Mouse (Mus musculus) neural tube, embryonic 12.5 days (tissue): ENCODE results near the gene Enpep. TPM values are rescaled to one million over a fixed set of nuclear protein-coding genes. Genes with fewer than 3 reads are reported as not detected.

Experiments used
- ATAC-seq: fragments of 200-750 bp; cut with Nextera tagmentation; 2 replicates; pipeline ENCODE4 v1.8.0; 2017; ENCODE audit warnings: low read depth, mild to moderate bottlenecking, moderate TSS enrichment, moderate library complexity; ENCODE audit not compliant: low FRiP score
- H3K27ac ChIP-seq: fragments of 300-500 bp; sonication (generic); 2 replicates; pipeline ENCODE4 v1.5.1; 2016
- H3K27me3 ChIP-seq: fragments of 300-500 bp; sonication (generic); replicated peaks from 2 replicates; pipeline ENCODE4 v1.6.1; 2016; ENCODE audit warnings: mild to moderate bottlenecking
- H3K36me3 ChIP-seq: fragments of 300-500 bp; sonication (generic); 2 replicates; pipeline ENCODE4 v1.6.1; 2016; ENCODE audit warnings: mild to moderate bottlenecking
- H3K4me1 ChIP-seq: fragments of 300-500 bp; sonication (generic); 2 replicates; pipeline ENCODE4 v1.6.1; 2016
- H3K4me2 ChIP-seq: fragments of 300-500 bp; sonication (generic); replicated peaks from 2 replicates; pipeline ENCODE4 v1.6.1; 2016; ENCODE audit warnings: mild to moderate bottlenecking
- H3K4me3 ChIP-seq: fragments of 300-500 bp; sonication (generic); 2 replicates; pipeline ENCODE4 v1.5.1; 2016
- H3K9ac ChIP-seq: fragments of 300-500 bp; sonication (generic); 2 replicates; pipeline ENCODE4 v1.6.1; 2016; ENCODE audit warnings: mild to moderate bottlenecking
- H3K9me3 ChIP-seq: fragments of 300-500 bp; sonication (generic); 2 replicates; pipeline ENCODE4 v1.6.1; 2016; ENCODE audit warnings: mild to moderate bottlenecking
- WGBS: fragments of 180-500 bp; shearing (Covaris S2); methylation state at CpG from one replicate; pipeline ENCODE4 v1.1.7; 2016; 5-methylcytosine and 5-hydroxymethylcytosine counted together
- polyA plus RNA-seq: library from polyadenylated mRNA; unstranded; fragments of >200 nt; fragmentation: Nextera tagmentation; extraction: Ambion mirVana; gene quantifications from 2 replicates; pipeline ENCODE4 v1.2.1, GENCODE M21; 2016

Gene Enpep
- polyA plus RNA-seq: 1.00 and 1.2 TPM in 2 replicates

DNA sequence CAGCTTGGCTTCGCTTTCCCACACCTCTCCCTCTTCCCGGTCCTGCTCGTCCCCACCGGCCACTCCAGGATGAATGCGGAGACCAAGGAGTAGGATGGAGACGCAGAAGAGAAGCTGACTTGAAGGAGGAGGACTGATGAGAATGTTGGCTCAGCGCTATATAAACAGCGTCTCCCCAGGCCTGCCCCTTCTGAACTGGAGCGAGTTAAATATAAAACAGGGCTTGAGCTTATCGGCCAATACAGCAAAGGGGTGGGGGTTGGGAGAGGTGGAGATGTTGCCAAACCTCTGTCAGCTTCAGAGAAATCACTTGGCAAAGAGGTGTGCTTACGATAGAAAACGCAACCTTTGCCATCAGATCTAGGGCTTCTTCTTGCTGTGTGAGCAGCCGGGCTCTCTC lies at the start of gene Enpep:
TSS of gene Enpep (minus strand) at position 135 of the 400 bp plus-strand sequence.
- WGBS: 72% methylated on average over 13 of the region's 13 CpGs
- no peak within 1 kb of the TSS for H3K9ac ChIP-seq
- no peaks in the 10 kb centered on the region for H3K27me3 ChIP-seq
- no peaks in the 10 kb centered on the region for H3K9me3 ChIP-seq
- H3K4me1 ChIP-seq: no peaks in the 10 kb centered on the region
- ATAC-seq: no peak
- H3K4me2 ChIP-seq: no peak within 1 kb of the TSS
- H3K36me3 ChIP-seq: no peaks in the 10 kb centered on the region
- no peak within 1 kb of the TSS for H3K27ac ChIP-seq
- H3K4me3 ChIP-seq: no peak within 1 kb of the TSS

DNA sequence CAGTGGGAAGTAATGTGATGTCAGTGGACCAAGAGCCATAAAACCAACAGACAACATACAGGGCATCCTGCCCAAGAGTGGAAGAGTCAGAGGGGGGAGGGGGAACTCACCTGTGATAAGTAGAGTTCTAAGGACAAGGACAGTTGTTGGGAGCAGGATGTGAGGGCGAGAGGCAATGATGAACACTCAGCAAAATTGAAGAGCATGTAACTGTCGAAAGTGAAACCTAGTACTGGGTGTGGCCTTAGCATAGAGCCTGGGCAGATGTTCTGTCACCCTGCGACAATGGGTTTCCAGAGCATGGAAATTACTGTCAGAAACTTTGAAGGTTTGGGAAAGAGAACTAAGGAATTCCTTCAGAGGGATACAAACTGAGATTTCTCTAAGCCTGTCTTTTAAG lies 46.6 kb upstream of the Enpep start:
- 77% methylated on average over 3 of the region's 3 CpGs for WGBS

DNA sequence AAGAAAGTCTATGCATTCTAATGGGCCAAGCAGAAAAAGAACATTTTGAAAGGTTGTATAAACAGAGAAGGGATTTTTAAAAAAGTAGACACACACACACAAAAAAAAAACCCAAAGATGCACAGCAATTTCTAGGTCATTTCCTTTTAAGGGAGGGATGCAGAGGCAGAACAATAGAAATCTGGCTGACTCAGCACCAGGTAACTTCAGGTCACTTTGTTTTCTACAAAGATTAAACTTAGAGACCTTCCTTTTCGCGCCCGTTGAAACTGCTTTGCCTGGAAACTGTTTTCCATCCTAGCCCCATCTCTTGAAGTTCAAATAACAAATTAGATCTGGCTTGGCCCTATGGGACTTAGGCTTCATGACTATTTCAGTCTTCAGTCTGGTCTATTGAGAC lies 42.6 kb upstream of the Enpep start:
- no peak overlapping the region for H3K4me2 ChIP-seq
- H3K4me1 ChIP-seq: no peaks in the 10 kb centered on the region
- no peaks in the 10 kb centered on the region for H3K36me3 ChIP-seq
- no peak overlapping the region for H3K27ac ChIP-seq
- 94% methylated on average over 3 of the region's 3 CpGs for WGBS
- no peak overlapping the region for H3K4me3 ChIP-seq
- H3K9me3 ChIP-seq: no peaks in the 10 kb centered on the region
- H3K27me3 ChIP-seq: no peaks in the 10 kb centered on the region
- no peak for ATAC-seq
- no peak overlapping the region for H3K9ac ChIP-seq

More for the DNA sequence above, 46.6 kb upstream of the Enpep start:
- no peaks in the 10 kb centered on the region for H3K9me3 ChIP-seq
- H3K4me3 ChIP-seq: no peak overlapping the region
- H3K27ac ChIP-seq: no peak overlapping the region
- H3K4me1 ChIP-seq: no peaks in the 10 kb centered on the region
- H3K4me2 ChIP-seq: no peak overlapping the region
- no peaks in the 10 kb centered on the region for H3K36me3 ChIP-seq
- H3K9ac ChIP-seq: no peak overlapping the region
- H3K27me3 ChIP-seq: no peaks in the 10 kb centered on the region
- ATAC-seq: no peak

DNA sequence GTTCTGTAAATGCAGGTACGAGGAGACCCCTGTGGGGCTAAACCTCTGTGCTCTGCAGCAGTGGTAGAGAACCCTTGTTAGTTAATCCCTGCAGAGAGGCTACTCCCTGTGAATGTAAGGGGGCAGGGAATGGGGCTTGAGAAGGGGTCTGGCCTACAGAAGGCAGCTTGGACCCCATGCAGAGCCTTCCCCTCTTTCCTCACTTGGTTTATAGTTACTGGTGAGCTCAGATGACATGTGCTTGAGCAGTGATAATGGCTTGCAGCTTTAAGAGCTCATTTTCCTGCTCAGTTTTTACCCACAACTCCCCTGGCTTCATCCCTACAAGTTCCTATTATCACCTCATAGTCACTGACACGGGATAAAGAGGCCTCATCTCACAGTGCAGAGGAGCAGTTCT lies 40.6 kb upstream of the Enpep start:
- Histone ChIP-seq H3K4me3 (no peak overlapping the region), H3K9me3 (no peaks in the 10 kb centered on the region), H3K27ac (no peak overlapping the region), H3K36me3 (no peaks in the 10 kb centered on the region), H3K27me3 (no peaks in the 10 kb centered on the region), H3K9ac (no peak overlapping the region), H3K4me1 (no peaks in the 10 kb centered on the region), H3K4me2 (no peak overlapping the region)
- WGBS: 39% methylated on average over 2 of the region's 2 CpGs
- ATAC-seq: no peak

DNA sequence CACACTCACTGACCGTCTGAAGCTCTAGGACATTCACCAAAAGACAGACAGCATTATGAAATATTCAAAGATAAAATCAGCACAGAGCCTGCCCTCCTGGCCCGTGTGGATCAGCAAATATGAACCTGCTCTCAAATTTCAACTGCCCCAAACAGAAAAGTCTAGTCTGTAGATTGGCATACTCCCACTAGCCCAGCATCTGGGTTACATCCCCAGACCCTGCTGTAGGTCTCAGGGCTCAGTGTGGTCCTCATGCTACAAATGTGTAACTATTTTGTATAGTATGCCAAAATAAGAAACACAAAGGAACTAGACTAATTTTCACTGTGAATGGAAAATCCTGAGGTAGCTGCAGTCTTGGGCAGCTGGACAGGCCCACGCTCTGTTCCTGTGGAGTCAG lies 37.0 kb upstream of the Enpep start:
- no peak overlapping the region for H3K4me3 ChIP-seq
- WGBS: 83% methylated on average over 3 of the region's 3 CpGs
- H3K27me3 ChIP-seq: no peaks in the 10 kb centered on the region
- no peaks in the 10 kb centered on the region for H3K4me1 ChIP-seq
- no peaks in the 10 kb centered on the region for H3K9me3 ChIP-seq
- ATAC-seq: no peak
- no peak overlapping the region for H3K9ac ChIP-seq
- no peak overlapping the region for H3K4me2 ChIP-seq
- no peaks in the 10 kb centered on the region for H3K36me3 ChIP-seq
- no peak overlapping the region for H3K27ac ChIP-seq

DNA sequence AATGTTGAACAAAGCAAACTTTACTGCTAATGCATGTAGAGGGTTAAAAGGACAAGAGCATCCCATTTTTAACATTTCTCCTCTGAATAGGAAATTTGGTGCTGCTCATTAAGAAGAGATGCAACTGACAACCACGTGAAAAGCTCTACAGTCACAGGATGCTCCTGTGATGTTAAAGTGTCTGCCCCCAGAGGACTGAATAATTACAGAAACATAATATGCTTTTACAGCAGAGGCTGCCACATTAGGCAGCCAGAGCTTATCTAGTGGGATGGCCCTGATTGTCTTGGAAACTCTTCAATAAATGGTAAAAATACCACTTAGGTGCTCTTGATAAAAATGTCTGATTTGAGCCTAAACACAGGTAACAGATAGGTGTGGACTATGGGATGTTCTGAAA lies 33.4 kb upstream of the Enpep start:
- H3K4me3 ChIP-seq: no peak overlapping the region
- H3K27me3 ChIP-seq: no peaks in the 10 kb centered on the region
- ATAC-seq: no peak
- WGBS: 72% methylated on average over 1 of the region's 1 CpGs
- H3K27ac ChIP-seq: no peak overlapping the region
- no peaks in the 10 kb centered on the region for H3K4me1 ChIP-seq
- no peak overlapping the region for H3K4me2 ChIP-seq
- H3K9me3 ChIP-seq: no peaks in the 10 kb centered on the region
- H3K36me3 ChIP-seq: no peaks in the 10 kb centered on the region
- no peak overlapping the region for H3K9ac ChIP-seq

DNA sequence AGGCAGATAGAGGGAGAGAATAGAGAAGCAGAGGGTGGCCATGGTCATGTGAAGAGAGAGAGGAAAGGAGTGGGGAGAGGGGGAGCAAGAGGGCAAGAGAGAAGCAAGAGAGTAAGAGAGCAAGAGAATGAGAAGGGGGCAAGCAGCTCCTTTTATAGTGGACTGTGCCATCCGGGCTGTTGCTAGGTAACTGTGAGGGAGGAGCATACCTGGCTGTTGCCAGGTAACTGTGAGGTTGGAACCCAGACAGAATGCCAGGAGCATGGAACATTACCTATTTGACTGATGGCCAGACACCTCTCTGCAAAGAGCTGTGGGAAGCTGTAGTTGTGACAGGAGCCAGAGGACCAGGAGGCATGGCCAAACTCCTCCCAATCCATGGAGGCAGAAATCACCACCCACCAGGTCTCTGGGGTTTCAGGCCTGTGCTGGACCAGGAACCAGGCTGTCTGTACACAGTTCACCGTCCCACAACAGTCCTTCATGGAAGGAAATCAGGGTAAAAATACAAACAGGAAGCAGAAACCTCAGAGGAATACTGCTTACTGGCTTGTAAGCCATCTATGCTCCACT lies 32.4 kb upstream of the Enpep start:
- H3K36me3 ChIP-seq: no peaks in the 10 kb centered on the region
- H3K27ac ChIP-seq: no peak overlapping the region
- 69% methylated on average over 2 of the region's 2 CpGs for WGBS
- ATAC-seq: no peak
- H3K9me3 ChIP-seq: no peaks in the 10 kb centered on the region
- H3K4me3 ChIP-seq: no peak overlapping the region
- no peaks in the 10 kb centered on the region for H3K27me3 ChIP-seq
- H3K4me1 ChIP-seq: no peaks in the 10 kb centered on the region
- no peak overlapping the region for H3K4me2 ChIP-seq
- no peak overlapping the region for H3K9ac ChIP-seq

DNA sequence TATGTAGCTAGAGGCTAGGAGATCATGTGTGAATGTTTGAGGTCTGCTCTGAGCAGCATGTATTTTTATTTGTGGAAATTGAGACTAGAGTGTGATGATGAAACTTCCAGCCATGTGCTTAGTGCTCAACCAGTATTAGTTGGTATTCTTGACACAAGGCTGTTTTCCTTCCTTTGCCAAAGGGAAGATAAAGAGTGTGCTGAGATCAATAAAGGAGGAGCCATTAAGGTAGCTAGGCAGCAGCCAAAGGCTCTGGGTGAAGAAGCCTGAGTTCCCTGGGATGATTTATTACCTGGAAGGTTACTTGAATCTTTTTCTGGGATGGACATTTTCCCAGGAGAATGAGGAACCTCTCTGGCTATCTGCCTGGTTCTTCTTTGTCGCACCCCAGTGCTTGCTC lies 30.9 kb upstream of the Enpep start:
- no peaks in the 10 kb centered on the region for H3K4me1 ChIP-seq
- H3K9me3 ChIP-seq: no peaks in the 10 kb centered on the region
- H3K36me3 ChIP-seq: no peaks in the 10 kb centered on the region
- ATAC-seq: no peak
- 70% methylated on average over 1 of the region's 1 CpGs for WGBS
- no peak overlapping the region for H3K9ac ChIP-seq
- no peaks in the 10 kb centered on the region for H3K27me3 ChIP-seq
- H3K27ac ChIP-seq: no peak overlapping the region
- H3K4me2 ChIP-seq: no peak overlapping the region
- no peak overlapping the region for H3K4me3 ChIP-seq

DNA sequence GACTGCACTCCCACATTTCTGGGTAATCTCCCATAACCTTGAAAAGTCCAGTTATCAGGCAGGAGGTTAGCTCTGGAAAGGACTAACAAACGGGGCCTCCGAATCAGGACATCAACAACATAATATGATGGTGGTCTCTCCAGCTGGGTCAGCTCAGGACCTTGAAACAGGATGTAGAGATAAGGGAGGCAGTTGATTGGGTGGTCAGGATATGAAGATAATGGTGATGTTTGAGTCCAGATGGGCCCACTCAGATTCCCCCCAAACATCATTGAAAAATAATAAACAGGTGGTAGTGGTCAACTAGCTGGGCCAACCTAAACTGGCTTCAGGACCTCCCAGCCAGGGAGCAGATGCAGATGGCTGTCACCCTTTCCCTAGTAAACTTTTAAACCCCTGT lies 25.6 kb upstream of the Enpep start:
- no peak overlapping the region for H3K27ac ChIP-seq
- H3K4me1 ChIP-seq: no peaks in the 10 kb centered on the region
- ATAC-seq: no peak
- H3K9me3 ChIP-seq: no peaks in the 10 kb centered on the region
- no peak overlapping the region for H3K4me3 ChIP-seq
- no peaks in the 10 kb centered on the region for H3K27me3 ChIP-seq
- no peaks in the 10 kb centered on the region for H3K36me3 ChIP-seq
- WGBS: 92% methylated on average over 2 of the region's 2 CpGs
- H3K9ac ChIP-seq: no peak overlapping the region
- H3K4me2 ChIP-seq: no peak overlapping the region

DNA sequence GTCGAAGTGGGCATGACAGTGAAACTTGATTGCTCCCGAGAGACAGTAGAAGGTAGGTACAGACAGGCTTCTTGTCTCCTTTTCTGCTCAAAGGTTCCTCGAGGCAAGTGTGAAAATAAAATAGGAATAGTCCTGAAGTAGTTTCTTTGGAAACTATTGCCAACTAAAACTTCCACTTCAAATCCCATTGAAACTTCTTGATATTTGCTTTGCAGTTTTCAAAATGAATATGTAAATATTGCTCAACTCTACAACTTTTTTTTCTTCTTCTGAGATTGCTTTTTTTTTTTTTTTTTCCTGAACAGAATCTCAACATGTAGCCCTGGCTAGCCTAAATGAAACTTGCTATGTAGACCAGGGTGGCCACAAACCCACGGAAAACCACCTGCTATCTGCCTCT lies 21.4 kb upstream of the Enpep start:
- 83% methylated on average over 4 of the region's 4 CpGs for WGBS
- Histone ChIP-seq H3K27ac (no peak overlapping the region), H3K4me1 (no peaks in the 10 kb centered on the region), H3K36me3 (no peaks in the 10 kb centered on the region), H3K4me2 (no peak overlapping the region), H3K27me3 (no peaks in the 10 kb centered on the region), H3K9ac (no peak overlapping the region), H3K4me3 (no peak overlapping the region), H3K9me3 (no peaks in the 10 kb centered on the region)
- ATAC-seq: no peak

DNA sequence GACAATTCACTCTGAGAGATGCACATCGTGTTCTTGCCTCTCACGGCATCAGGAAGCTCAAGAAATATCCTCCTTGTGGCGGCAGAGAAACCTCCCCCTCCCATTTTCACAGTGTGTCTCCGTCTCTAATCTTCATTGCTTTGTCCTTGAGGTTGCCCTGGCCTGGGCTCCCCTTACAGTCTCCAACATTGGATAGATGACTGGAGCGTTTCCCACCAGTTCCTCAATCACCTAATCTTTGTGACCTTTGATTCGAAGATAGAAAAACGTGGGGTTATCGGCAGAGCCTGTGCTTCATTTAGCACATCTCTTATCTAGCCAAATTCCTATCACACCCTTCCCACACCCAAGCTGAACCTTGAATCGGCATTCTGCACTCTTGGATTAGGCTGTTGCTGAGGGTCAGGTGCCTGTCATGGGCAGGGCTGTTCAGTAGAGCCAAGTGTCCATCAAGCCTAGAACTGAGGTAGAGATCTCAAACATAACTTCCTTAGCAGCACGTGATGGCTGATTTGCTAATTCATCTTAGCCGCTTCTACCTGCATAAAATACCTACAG lies 18.9 kb upstream of the Enpep start:
- Histone ChIP-seq H3K4me1 (no peaks in the 10 kb centered on the region), H3K27ac (no peak overlapping the region), H3K9ac (no peak overlapping the region), H3K9me3 (no peaks in the 10 kb centered on the region), H3K4me2 (no peak overlapping the region), H3K27me3 (no peaks in the 10 kb centered on the region), H3K36me3 (no peaks in the 10 kb centered on the region), H3K4me3 (no peak overlapping the region)
- no peak for ATAC-seq
- WGBS: 83% methylated on average over 11 of the region's 11 CpGs

DNA sequence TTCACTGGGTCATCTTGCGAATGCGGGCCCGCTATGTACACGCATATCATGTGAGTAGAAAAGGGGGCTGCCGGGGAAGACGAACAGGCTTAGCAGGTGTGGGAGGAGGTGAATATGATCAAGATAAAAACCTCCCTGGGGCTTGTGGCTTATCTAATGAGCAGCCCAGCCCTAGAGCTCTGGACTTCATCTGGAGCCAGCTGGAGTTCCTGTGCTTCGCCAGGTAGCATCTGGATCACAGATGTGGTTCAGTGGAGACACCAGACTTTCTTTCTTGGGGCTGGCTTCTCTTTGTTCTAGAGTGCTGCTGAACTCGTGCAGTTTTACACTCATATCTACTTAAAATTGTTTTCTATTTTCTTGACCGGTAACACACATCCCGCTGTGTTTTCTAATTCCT lies 14.8 kb upstream of the Enpep start:
- no peak overlapping the region for H3K9ac ChIP-seq
- no peaks in the 10 kb centered on the region for H3K9me3 ChIP-seq
- H3K36me3 ChIP-seq: no peaks in the 10 kb centered on the region
- no peaks in the 10 kb centered on the region for H3K4me1 ChIP-seq
- no peak overlapping the region for H3K4me2 ChIP-seq
- no peaks in the 10 kb centered on the region for H3K27me3 ChIP-seq
- H3K27ac ChIP-seq: no peak overlapping the region
- WGBS: 83% methylated on average over 10 of the region's 10 CpGs
- ATAC-seq: no peak
- H3K4me3 ChIP-seq: no peak overlapping the region

DNA sequence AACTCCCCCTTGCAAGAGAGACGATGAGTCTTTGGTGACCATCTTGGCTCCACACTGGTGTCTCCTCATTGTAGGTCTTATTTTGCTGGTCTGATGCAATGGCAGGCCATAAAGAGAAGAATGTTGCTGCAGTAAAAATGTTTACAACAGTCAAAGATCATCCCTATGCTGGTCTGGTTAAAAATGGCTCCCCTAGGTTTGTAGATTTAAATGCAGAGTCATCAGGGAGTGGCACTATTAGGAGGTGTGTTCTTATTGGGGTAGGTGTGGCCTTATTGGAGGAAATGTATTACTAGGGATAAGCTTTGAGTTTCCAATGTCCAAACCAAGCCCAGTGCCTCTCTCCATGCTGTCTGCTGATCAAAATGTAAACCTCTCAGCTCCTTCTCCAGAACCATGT lies 10.2 kb upstream of the Enpep start:
- WGBS: 91% methylated on average over 1 of the region's 1 CpGs
- Histone ChIP-seq H3K27ac (no peak overlapping the region), H3K9me3 (0 out of 2 replicates have a peak, but pooled peaks cover 6% of the 10 kb centered on the region), H3K36me3 (no peaks in the 10 kb centered on the region), H3K4me1 (no peaks in the 10 kb centered on the region), H3K9ac (no peak overlapping the region), H3K4me2 (no peak overlapping the region), H3K27me3 (no peaks in the 10 kb centered on the region), H3K4me3 (no peak overlapping the region)
- no peak for ATAC-seq
